Mouse (Mus musculus): ENCODE measurements around the gene Gpr107.

Gpr107 gene

DNA sequence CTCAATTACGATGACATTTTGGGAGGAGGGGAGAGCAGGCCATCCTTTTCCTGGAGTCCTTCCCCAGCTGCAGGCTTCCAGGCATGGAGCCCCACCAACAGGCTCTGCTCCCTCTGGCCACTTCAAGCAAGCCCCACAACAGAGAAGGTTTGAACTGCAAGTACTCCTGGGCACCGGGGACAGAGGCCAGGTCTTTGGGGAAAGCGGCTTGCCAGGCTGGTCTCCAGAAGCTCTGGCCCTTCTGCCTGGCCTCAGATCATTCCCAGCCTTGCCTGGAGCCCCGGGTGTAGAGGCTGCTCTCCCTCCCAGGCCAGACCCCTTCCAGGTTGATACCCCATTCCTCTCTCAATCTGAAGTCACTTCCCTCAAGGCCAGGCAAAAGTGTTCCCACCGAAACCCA, 92.9 kb downstream of the Gpr107 start:
- DNase-seq (ENCODE audit: low read depth, low spot score), result no peak

DNA sequence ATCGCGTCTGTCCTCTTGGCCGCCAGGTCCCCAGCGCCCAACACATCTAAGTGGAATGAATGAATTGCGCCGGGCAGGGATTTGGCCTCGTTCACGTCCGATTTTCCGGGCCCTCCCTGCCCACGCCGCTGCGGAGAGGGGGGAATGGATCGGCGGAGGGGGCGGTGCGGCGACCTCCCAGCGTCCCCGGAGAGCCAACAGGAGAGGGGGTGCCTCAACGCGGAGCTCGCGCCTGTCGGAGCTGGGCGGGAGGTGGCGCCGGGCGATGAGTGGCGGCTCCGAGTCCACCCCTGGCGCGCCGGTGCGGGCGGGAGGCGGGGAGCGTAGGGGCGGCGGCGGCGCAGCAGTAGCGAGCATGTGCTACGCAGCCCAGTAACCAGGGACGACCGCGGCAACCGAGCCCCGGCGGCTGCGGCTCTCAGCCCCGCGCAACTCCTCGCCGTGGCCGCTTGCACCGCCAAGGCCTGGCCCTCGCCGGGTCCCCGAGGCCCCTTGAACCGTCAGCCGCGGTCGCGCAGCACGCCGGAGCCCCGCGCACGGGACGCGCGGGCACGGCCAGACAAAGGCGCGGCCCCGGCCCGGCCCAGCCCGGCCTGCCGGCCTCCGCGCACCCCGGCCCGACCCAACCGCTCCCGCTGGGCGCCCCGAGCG, 93.5 kb downstream of the Gpr107 start, which contains the start of gene Ncs1:
Ncs1 (plus strand) TSS at position 333 of the 651 bp plus-strand sequence.
- peak; percentile 59 for DNase-seq (ENCODE audit: low read depth, low spot score)

DNA sequence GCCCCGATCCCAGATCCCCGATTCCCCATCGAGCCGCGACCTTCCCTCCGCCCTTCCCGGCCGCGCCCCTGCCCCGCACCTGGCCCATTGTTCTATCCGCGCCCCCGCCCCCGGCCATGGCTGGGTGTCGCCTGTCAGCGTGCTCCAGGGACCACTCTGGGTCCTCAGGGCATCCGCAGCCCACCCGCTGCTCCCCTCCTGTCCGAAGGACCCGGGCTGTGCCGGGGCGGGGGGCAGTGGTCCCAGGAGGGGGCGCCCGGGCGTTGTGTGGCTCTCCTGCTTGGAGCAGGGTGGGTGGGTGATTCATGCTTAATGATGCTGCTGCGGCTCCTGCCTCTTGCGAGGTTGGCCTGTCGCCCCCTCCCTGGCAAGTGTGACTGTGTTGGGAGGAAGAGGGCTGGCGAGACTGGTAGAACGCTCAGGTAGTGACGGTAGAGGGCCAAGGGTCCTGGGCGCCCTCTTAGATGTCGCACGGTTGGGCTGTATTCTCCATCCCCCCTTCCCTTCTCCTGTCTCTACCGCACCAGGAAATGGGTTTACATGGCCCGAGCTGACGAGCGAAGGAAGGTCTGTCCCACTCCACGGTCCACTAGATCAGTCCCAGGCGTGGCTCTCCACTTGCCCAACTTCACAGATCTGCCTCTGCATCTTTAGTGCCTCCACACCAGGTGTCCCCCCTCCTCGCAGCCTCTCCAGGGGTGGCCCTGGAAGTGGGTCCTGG, 94.3 kb downstream of the Gpr107 start:
- peak; percentile 47 for DNase-seq (ENCODE audit: low read depth, low spot score)

DNA sequence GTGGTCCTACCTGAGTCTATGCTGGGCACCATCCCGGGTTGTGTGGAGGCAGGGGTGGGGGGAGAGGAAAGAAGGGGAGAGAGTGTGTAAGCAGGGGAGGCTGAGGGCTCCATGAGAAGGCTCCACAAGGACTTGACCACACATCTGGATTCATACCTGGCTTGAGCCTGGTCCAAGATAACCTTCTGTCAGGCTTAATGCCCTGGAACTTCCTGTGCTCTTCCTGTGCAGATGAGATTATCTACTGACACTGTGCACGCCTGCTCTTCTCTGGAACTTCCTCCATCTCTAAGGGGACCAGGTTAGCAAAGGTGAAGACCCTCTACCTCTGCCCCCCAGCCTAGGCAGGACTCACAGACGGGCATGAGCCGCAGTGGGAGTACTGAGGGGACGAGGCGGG, 96.7 kb downstream of the Gpr107 start:
- DNase-seq (ENCODE audit: low read depth, low spot score), result no peak

DNA sequence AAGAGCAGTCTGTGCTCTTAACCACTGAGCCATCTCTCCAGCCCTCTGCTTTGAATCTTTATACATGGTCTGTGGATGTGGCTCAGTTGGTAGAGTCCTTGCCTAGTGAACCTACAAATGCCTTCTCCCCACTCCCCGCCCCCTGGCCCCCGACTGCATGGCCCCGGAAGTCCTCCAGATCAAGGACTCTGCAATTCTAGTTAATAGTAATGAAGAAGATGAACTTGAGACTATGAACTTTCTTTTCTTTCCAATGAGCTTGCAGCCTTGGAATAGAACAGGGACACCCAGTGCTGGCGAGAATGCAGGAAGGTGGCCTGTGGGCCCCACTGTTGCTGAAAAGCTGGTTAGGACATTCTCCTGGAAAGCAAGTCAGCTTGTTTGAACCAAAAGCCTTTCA, 100.1 kb downstream of the Gpr107 start:
- no peak for DNase-seq (ENCODE audit: low read depth, low spot score)

DNA sequence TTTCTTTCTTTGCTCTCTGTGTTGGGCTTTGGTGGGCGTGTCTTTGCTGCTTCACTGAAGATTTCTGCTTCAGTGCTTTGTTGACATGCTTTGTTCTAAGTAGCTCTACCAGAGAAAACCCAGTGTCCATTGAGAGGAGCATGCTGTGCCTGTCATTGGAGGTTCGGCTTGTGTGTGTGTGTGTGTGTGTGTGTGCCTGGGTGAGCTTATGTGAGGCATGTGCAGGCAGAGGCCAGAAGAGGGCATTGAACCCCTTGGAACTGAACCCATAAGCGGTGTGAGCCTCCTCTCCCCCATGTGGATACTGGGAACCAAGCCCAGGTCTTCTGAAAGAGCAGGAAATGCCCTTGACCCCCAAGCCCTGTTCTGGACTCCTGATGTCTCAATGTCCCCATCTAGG, 101.3 kb downstream of the Gpr107 start:
- no peak for DNase-seq (ENCODE audit: low read depth, low spot score)

DNA sequence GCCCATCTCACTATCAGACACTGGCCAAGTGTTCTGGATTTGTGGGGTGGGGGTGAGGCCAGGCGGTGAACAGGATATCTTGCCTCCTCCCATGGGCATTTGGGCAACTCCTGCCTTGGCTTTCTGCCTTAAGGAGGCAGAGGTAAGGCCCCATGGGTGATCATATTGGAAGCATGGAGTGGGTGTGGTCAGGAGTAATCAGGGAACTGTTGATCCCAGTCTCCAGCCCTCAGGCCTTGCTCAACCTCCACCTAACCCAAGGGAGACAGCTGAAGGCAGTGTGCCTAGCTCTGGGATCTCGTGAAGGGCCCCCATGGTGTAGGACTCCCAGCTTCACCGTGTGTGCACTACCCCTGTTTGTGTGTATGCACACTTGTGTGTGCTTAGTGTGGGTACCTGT, 102.7 kb downstream of the Gpr107 start:
- DNase-seq (ENCODE audit: low read depth, low spot score), result no peak

DNA sequence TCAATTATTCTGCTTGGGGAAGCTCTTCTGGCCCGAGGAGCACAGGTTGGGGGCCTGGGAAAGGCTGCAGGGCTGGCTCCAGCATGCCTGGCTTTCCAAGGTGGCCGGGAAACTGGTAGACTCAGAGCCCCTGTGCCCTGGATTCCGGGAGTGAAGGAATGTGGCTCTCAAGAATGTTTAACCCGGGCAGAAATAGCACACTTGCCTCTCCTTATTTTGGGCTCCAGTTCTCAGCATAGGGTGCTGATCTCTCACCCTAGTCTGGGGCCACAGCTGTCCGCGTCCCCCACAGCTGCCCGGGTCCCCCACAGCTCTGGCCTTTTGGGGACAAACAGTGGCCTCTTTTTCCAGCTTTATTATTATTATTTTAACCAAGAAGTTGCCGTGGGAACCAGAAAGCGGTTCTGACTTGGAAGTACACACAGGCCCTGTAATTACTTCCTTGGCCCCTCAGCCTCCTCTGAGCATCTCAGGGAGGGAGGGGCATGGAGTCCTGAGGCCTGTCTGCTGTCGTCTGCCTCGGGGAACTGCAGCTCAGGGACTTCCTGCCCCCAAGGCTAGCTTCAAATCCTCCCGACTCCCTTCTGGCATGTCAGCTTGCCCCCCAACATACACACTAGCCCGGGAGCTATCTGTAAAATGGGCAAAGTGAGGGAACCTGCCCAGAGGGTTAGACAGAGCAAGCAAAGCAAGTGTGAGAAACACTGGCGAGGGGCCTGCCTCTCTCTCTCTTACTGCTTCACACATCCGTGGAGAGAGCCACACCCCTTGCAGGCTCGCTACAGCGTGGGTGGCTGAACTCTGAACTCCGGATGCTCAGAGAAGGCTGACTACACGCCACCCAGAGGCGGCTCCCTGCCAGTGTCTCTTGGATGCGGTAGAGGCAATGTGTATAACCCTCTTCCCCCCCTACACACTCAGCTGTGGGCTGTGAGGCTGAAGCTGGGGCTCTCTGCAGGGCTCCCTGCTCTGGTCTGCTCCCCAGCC, 104.1 kb downstream of the Gpr107 start:
- peak; percentile 96 for DNase-seq (ENCODE audit: low read depth, low spot score)

DNA sequence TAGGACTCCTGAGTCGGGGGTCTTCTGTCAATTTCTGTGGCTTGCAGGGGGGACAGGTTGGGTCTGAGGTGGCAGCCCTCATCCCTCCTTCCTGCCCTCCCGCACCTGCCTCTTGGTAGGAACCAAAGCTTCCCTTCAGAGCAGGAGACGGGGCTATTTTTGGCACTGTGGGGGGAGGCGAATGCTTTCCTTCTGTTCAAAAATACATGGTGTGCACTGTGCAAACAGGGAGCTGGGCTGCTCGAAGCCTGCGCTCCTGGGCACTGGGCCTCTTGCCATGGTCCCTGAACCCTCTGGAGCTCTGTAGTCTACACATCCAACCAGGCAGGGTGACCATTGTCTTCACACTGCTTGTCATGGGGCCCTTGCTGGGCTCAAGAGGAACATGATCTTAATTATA, 105.0 kb downstream of the Gpr107 start:
- DNase-seq (ENCODE audit: low read depth, low spot score), result no peak

DNA sequence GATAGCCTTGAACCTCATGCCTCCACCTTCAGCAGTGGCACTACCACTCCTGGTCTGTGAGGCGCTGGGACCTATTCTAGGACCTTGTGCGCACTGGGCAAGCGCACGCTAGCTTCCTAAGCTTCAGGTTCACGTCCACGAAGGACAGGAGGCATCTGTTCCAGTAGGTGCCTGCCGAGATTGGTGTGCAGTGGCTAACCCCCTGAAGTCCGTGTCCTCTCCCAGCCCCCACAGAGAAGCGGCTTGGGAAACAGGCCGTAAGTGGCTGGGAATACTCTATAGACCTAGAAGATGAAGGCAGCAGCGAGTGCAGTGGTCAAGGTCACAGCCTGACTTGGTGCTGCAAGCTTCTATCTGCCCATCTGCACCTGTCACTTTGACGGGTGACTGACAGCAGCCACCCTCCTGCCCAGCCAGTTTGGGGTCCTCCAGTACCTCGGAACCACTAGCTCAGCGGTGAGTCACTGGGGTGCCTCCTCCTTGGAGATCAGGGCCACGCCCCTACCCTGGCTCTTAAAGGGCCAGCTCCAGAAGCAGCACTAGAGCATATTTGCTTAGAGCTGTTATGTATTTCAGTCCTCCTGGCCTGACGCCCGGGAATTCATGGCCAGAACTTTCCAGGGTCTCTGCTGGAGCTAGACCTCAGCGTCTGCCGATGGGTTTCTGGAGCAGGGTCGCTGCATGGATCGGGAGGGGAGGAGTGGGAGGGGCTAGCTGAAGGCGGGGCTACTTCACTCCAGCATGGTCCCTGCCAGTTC, 106.7 kb downstream of the Gpr107 start:
- DNase-seq (ENCODE audit: low read depth, low spot score), result peak; percentile 79

DNA sequence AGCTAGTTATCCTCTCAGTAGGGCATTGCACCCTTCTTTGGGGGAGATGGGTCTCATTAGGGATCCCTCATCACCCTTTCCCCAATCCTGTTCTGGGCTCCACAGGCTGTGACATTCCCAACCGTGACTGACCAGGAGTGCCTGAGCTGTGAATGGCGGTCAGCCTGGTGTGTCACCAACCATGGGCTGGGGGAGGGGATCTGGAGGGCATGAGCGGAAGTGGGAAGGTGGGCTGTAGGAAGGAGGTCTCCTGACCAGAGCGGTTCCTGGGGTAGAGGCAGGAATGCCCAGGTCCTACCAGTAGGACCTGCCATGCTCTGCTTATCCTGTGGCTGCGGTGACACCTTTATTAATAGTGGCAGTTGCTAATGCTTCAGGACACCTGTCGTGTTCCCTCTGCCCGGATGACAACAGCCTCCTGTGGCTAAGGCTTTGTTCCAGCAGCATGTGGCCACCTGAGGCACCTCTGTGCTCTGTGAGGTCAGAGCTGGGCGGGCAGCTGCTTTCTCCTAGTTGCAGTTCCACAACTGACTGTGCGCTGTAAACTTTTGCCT, 107.3 kb downstream of the Gpr107 start:
- DNase-seq (ENCODE audit: low read depth, low spot score), result no peak

DNA sequence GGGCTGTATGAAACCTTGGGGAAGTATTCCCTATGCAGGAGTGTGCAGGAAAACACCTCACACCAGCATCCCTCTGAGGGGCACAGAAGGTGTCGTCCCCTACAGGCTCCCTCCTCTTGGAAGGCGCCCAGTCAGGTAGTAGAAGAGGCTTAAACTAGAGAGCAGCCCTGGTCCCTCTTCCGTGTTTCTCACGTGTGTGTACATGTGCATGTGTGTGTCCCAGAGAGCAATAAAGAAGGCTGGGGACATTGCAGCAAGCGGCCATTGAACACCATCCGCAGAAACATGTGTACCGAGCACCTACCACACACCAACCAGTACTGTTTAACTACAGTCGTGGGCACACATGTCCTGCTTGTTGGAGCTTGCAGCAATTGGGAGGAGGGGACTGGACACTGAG, 108.4 kb downstream of the Gpr107 start:
- DNase-seq (ENCODE audit: low read depth, low spot score), result no peak

DNA sequence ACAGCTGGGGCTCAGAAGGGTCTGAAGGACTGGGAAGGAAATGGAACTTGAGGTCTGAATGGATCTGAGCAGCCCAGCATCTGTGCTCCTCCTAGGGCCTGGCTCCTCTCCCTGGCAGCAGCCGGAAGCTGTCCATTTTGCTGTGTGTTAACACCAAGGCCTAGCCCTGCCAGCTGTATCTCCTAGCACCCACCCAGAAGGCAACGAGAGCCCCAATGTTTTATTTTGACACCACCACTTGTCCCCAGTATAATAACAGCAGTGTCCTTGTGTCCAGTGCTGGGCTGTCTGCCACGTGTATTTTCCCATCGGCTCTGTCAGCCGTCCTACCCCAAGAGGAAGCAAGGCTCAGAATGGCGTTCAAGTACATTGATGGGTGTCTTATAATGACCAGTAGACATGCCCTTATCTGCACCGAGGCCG, 110.9 kb downstream of the Gpr107 start:
- no peak for DNase-seq (ENCODE audit: low read depth, low spot score)

DNA sequence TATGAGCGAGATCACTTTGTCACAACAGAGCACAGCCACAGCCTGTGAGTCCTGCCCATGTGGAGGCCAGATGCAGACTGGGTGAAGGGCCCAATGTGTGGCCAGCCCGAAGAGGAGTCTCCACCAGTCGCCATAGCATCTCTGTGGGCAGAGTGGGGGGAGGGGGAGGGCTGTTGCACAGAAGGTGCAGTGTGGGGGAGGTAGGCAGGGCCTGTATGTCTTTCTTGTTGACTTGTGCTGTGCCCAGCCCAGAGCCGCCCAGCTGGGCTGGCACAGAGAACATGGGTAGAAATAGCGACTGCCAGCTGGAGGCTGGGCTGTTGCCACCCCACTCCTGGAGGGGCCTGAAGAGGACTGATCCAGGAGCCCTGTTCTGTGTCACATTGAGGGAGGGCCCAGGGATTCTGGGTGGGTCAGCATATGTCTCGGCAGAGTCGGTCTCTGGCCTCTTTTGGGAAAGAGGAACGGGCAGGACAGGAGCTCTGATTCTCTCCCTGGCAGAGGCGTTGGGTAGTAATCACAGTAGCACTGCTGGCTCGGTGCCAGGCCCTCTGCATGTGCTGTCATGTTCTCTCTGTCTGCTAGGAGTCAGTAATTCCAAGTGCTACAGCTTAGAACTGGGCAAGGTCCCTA, 111.7 kb downstream of the Gpr107 start:
- DNase-seq (ENCODE audit: low read depth, low spot score), result no peak

DNA sequence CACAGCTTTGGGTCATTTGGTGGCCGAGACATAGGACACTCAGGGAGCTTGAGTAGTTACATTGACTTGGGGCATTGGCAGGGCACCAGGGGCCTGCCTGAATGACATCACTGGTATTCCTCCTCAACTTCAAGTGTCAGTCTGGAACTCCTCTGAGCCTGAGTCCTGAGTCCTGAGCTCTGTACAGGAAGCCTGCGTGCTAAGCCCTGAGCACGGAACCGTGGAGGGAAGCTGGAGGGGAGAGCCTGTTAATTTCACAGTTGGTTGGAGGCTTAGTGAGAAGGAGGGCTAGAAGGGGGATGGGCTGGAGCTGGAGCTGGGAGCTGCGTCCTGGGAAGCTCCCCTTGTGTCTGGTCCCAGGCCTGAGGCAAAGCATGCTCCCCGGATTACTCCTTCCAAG, 115.3 kb downstream of the Gpr107 start:
- DNase-seq (ENCODE audit: low read depth, low spot score), result no peak
